Mouse (Mus musculus) liver, embryonic 14.5 days (tissue): ENCODE data around the gene Acads.

Experiments used
- CTCF ChIP-seq: IDR thresholded peaks from 2 replicates; pipeline ENCODE4 v1.5.1; 2016; ENCODE audit warnings: antibody characterized with exemption, low read depth, control low read depth
- EP300 ChIP-seq: IDR thresholded peaks from 2 replicates; pipeline ENCODE4 v1.6.1; 2016; ENCODE audit warnings: antibody characterized with exemption, low read depth

DNA sequence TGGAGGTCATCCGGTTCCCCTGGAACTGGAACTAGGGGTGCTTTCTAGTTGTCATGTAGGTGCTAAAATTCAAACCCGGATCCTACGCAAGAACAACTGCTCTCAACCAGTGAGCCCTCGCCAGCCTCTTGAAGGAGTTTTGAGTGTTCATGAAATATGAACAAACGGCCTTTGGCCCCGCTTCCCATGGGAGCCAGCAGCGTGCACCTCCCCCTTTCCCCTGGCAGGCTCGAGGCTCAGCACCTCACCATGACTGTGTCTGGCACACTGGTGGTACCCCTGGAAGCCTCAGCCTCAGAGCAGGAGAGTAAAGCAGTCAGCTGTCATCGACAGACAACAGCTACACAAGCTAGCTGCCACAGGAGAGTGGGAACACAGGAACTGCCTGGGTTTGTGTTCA is 19.2 kb downstream of the Acads start:
- no peak for TF ChIP-seq EP300
- no peak for TF ChIP-seq CTCF
